Mouse (Mus musculus) CD8-positive naive resting alpha-beta T cell, adult 57 days (primary cell): Measurements from ENCODE around the gene Platr17. TPM values are rescaled to one million over a fixed set of nuclear protein-coding genes. Genes with fewer than 3 reads are reported as not detected.

Experiments
- total RNA-seq: library from RNA; stranded (reverse); gene quantifications from one replicate; pipeline ENCODE4 v1.2.4, GENCODE M21; 2023

The Platr17 gene
- 1.1 TPM for total RNA-seq

DNA sequence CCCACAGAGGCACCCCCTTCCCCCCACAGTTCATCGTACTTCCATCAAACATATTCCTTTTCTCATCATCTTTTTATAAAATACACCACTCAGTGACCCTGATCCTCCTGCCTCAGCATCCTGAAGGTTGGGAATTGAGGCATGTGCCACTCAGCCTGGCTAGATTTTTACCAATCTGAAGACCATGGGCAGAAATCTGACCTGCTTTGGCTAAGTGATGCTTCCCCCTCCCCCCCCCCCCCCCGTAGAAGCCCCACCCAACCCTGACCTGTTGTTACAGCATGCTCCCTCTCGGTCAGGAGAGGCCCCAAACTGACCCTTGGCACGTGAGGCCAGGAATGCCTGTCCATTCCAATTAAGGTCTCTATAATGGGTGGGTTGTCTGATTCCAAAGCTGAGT is at the start of gene Platr17:
Gene Platr17, plus strand, starts transcription at position 301 of the 400 bp plus-strand sequence.

DNA sequence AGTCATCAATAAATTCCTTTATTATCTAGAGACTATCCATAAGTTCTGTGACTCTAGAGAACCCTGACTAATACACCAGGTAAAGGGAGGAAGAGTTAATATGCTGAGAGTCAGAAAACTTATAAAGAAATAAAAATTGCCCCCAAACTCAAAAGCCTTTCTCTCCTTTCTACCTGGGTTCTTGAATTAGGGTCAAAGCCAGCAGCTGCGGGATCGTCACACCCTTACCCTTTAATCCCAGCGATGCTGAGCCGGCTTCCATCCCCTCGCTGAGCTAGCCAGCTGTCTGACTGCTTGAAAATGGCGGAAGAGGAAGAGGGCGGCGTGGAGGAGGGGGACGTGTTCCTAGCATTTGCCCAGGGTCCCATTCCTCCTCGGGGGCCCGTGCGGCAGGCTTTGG is 31.4 kb upstream of the Platr17 start, which contains the start of gene Gm7029:
Gene Gm7029, plus strand, starts transcription at position 301 of the 400 bp plus-strand sequence.

DNA sequence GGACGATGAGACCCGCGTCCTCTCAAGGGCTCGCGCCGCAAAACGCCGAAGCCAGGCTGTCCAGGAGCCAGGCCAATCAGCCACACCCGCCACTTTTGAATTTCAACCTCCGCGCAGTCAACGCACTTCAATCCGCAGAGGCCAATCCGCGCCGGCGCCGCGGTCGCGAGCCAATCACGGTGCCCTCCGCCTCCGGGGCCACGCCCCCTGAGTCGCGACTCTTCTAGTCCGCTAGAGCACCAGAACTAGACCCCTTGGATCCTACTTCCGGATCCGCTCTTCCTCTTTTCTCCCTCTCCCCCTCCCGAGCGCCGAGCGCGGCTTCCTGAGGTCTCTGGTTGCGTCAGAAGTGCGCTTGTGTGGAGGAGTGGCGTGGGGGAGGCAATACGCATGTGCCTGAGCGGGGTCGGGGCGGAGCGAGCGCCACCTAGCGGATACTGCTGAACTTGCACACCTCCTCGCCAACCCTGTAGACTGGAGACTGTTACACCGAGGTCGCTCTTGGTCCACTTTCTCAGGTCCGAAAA is 14.3 kb upstream of the Platr17 start, which contains the start of gene Kifc1:
Gene Kifc1, minus strand, starts transcription at position 129 of the 527 bp plus-strand sequence.

DNA sequence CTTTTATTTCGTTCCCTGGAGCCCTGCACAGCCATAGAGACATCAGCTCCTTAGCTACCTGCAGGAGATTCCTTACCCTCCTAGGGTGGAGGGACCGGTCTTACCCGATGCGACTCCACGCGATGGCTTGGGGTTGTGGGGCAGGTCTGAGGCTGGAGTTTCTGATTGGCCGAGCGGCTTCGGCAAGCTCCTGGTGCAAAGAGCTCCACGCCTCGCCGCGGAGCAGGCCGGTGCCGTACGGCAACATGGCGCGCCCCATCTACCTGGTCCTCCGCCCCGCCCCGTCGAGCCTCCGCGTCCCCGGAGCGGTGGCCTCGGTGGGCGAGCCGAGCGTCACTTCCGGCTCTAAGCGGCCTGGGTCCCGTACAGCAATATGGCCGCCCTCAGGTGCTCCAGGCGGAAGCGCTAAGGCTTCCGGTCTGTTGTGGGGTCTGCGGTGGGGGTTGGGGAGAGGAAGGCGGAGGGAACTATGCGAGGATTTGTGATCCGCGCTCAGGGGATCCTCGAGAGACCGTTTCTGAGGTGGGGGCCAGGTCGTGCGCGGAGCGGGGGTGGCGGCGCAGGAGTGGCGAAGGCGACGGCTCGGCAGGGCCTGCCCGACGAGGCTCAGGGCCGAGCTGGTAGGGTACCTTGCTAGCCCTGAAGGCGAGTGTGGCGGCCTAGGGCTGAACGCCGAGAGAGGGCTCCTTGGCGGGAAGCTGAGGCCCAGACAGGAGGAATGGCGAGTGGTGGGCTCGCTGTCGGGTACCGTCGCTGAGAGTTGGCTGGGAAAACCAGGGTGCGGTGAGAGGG is 4.3 kb downstream of the Platr17 start, which contains the start of gene Daxx:
Gene Daxx, plus strand, starts transcription at position 338 of the 792 bp plus-strand sequence.

DNA sequence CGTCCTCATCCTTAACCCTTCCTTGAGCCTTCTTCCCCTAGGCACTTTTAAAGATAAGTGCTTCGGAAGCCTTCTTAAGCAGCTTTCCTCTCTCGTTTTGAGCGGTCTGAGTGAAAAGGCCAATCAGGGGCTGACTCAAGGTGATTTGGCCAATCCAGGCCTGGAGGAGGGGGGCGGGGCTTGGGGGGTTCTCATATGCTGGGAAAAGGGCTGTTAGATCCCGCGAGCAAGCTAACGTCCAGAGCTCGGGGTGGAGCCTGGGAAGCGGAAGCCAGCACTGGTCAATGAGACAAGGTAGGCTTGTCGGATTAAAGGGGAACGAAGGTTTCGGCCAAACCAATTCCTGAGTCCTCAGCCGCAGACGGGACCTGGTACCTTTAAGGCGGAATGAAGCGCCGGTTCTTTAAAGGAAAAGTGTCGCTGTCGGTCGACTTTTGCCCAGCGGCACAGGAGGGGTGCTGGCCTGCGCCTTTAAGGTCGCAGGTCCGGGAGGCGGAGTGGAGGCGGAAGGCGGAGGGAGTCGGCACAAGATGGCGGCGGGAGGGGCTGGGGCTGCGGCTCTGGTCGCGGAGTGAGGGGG is 10.8 kb downstream of the Platr17 start, which contains the start of the genes Tapbp and Zbtb22:
Gene Tapbp, plus strand, starts transcription at position 229 of the 580 bp plus-strand sequence.
Gene Zbtb22, plus strand, starts transcription at position 234 of the 580 bp plus-strand sequence.

DNA sequence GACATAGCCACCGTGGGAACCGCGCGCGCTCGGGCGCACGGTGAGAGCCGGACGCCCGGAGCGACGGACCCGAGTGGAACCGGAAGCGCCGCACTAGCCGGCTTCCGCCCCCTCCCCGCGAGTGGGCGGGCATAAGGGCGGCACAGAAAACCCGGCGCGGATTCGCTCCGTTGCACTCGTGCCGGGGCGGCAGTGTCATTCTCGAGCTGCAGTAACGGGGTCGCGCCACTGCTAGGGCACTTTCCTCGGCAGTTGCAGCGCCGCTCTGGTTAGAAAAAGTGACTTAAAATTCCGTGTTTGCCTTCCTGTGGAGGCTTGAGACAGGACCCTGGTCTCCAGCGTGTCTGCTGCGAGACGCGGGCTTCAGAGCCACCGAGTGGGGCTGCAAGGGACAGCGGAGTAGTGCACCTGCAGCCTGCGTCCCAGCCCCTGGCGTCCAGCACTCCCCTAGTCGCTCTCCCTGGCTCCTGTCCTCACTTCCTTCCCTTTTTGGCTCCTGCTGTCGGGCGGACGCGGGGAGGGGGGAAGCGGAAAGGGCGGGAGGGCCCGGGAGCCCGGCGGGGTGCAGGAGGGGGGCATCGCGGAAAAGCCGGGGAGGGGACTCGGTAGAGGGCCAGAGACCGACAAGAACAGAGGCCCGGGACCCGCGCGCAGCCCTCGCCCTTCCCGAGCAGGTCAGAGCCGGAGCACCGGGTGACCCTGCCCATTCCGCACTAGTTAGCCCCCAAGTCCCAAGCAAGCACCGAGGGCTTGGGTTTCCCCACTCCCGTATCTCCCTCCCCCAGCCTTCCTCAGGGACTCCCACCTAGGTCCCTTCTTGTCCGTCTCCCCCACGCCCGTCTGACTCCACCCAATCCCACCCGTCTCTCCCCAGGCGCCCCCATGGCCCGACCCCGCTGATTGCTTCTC is 24.7 kb downstream of the Platr17 start, which contains the start of gene Rgl2:
Gene Rgl2, plus strand, starts transcription at position 173 of the 909 bp plus-strand sequence.

DNA sequence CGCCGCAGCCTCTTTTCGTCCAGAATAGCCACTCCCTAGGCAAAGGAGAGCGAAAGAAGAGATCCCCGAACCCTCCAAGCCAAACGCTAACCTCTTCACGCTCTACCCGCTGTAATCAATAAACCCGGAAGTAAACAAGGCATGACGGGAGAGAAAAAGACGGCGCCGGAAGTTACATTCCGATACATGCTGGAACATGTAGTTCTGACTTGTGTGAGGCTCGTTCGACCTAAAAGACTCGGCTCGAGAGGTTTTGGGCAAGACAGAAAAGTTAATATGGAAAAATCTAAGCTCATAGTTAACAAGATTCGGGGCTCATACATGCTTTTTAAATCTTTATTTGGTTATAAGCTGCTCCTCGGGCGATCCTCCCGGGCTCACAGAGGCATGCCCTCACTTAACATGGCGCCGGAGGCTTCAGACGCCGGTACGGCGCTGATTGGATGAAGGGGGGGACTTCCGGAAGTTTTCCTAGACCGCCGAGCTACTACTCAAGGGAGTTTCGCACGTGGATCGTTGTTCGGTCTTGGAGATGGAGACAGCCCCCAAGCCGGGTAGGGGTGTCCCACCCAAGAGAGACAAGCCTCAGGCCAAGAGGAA is 35.4 kb downstream of the Platr17 start, which contains the start of the genes Pfdn6 and Wdr46:
Gene Pfdn6, minus strand, starts transcription at position 138 of the 600 bp plus-strand sequence.
Gene Wdr46, plus strand, starts transcription at position 455 of the 600 bp plus-strand sequence.

DNA sequence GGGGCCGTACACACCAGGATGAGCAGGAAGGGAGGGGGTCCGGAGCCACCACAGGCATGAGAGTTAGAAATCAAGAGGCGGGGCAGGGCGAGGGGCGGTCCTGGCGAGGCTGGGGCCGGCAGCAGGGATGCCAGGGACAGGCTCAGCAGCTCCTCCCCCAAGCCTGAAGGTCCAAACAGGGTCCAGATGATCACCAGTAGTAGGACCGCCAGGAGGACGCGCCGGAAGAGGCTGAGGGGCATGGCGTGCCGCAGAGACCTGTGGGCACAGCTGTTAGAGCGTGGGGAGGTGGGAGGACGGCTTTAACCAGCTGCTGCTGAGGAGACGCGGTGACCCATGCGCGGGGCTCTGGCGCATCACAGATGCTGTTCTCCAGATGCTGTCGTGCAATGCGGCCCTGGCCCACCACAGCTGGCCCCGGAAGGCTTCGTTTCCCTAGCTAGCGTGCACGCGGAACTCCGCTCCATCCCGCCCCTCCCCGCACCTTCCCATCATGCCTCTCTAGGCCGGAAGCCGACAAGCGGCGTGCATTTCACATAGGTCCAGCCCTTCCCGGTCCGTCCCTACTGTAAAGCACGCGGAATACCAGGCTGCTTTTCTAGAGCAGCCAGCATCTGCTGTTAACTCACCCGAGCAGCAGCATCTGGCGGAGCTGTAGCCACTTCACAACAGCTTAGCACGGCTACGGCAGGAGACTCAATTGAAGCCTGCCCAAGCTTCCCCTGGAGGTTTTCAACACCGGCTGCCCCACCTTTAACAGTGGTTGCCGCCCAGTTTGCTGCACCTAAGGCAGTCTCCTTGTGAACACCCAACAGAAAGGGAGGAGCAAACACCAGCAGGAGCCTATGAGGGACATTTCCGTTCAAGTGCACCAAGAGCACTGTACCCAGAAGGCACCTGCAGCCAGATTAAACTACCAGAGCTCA is 46.3 kb downstream of the Platr17 start, which contains the start of gene B3galt4:
Gene B3galt4, minus strand, starts transcription at position 468 of the 926 bp plus-strand sequence.

DNA sequence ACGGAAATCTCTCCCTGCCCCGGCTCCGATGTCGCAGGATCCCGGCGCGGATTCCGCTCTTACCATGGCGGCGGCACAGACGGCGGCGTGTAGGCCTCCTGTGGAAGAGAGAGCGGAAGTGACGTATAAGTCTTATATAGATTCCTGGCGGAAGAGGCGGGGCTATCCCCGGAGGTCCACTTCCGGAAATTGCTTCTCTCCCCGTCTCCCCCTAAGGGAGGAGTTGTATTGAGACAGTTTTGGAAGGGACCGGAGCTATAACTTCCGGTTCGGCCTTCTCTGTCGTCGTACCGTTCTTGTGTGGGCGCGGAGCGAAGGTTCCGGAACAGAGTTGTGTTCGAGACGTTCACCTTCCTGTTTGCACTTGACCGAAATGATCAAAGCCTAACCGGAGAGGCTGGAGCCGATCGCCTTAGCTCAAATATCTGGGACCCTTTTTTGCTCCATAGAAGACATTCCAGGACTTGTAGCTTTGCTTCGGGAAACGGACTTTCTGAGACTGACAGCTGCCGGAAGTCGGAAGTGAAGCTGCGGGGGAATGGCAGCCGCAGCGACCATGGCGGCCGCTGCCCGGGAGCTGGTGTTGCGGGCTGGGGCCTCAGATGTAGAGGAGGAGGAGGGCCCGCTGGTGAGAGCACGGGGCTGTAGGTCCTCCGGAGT is 50.8 kb downstream of the Platr17 start, which contains the start of the genes Vps52 and Rps18:
Gene Vps52, plus strand, starts transcription at position 258 of the 660 bp plus-strand sequence.
Gene Rps18, minus strand, starts transcription at position 447 of the 660 bp plus-strand sequence.

Other genes starting within 250 kb of the Platr17 start
- 322 TPM for gene Hnrnpm, start 218.3 kb upstream of the Platr17 start, total RNA-seq
- 58.7 TPM for gene March2, start 186.5 kb upstream of the Platr17 start, total RNA-seq
- 192 TPM for gene Rab11b, start 144.6 kb upstream of the Platr17 start, total RNA-seq
- gene Angptl4, start 123.3 kb upstream of the Platr17 start, total RNA-seq: 1.4 TPM
- 3.1 TPM for gene Kank3, start 94.6 kb upstream of the Platr17 start, total RNA-seq
- gene Rps28, start 80.6 kb upstream of the Platr17 start, total RNA-seq: 5,360 TPM
- 138 TPM for gene Ndufa7, start 80.6 kb upstream of the Platr17 start, total RNA-seq
- gene Cd320, start 62.0 kb upstream of the Platr17 start, total RNA-seq: 9.8 TPM
- not detected for gene Gm7029, start 31.3 kb upstream of the Platr17 start, total RNA-seq
- 5.4 TPM for gene Kifc1, start 14.5 kb upstream of the Platr17 start, total RNA-seq
- gene Daxx, start 4.3 kb downstream of the Platr17 start, total RNA-seq: 60.9 TPM
- 363 TPM for gene Tapbp, start 10.8 kb downstream of the Platr17 start, total RNA-seq
- 29.5 TPM for gene Zbtb22, start 10.8 kb downstream of the Platr17 start, total RNA-seq
- 159 TPM for gene Rgl2, start 24.4 kb downstream of the Platr17 start, total RNA-seq
- gene Pfdn6, start 35.2 kb downstream of the Platr17 start, total RNA-seq: 61.3 TPM
- gene Wdr46, start 35.5 kb downstream of the Platr17 start, total RNA-seq: 67.7 TPM
- 16.0 TPM for gene B3galt4, start 46.4 kb downstream of the Platr17 start, total RNA-seq
- 58.6 TPM for gene Vps52, start 50.7 kb downstream of the Platr17 start, total RNA-seq
- 2,292 TPM for gene Rps18, start 50.9 kb downstream of the Platr17 start, total RNA-seq
- gene H2-K1, start 95.2 kb downstream of the Platr17 start, total RNA-seq: 4,625 TPM
- gene Ring1, start 119.5 kb downstream of the Platr17 start, total RNA-seq: 32.6 TPM
- 140 TPM for gene H2-Ke6, start 122.9 kb downstream of the Platr17 start, total RNA-seq
- gene Slc39a7, start 126.5 kb downstream of the Platr17 start, total RNA-seq: 91.6 TPM
- gene Rxrb, start 126.7 kb downstream of the Platr17 start, total RNA-seq: 103 TPM
- 21.9 TPM for gene Col11a2, start 134.3 kb downstream of the Platr17 start, total RNA-seq
- gene H2-Oa, start 187.2 kb downstream of the Platr17 start, total RNA-seq: 24.7 TPM
- 62.7 TPM for gene H2-DMa, start 214.4 kb downstream of the Platr17 start, total RNA-seq
- 368 TPM for gene Brd2, start 217.5 kb downstream of the Platr17 start, total RNA-seq
- gene H2-DMb2, start 238.2 kb downstream of the Platr17 start, total RNA-seq: 84.9 TPM
- 48.5 TPM for gene H2-DMb1, start 247.9 kb downstream of the Platr17 start, total RNA-seq